Mouse (Mus musculus) midbrain, embryonic 15.5 days (tissue): ENCODE measurements around the gene Aplp1. TPM values are rescaled to one million over a fixed set of nuclear protein-coding genes. Genes with fewer than 3 reads are reported as not detected.
"Not testable (repeated sequence)": the region's sequence is repeated elsewhere in the genome, so short reads cannot be mapped to it uniquely, and the experiment has no call there.

Source experiments
- ATAC-seq: fragments of 200-750 bp; cut with Nextera tagmentation; replicated peaks from 2 replicates; pipeline ENCODE4 v1.8.0; 2017; ENCODE audit warnings: moderate TSS enrichment
- H3K27ac ChIP-seq: fragments of 300-500 bp; sonication (generic); 2 replicates; pipeline ENCODE4 v1.5.1; 2015; ENCODE audit warnings: mild to moderate bottlenecking, inconsistent platforms
- H3K27me3 ChIP-seq: fragments of 300-500 bp; sonication (generic); replicated peaks from 2 replicates; pipeline ENCODE4 v1.6.1; 2015; ENCODE audit warnings: inconsistent platforms
- H3K36me3 ChIP-seq: fragments of 300-500 bp; sonication (generic); replicated peaks from 2 replicates; pipeline ENCODE4 v1.6.1; 2015; ENCODE audit warnings: inconsistent platforms
- H3K4me1 ChIP-seq: fragments of 300-500 bp; sonication (generic); 2 replicates; pipeline ENCODE4 v1.6.1; 2015; ENCODE audit warnings: inconsistent platforms
- H3K4me2 ChIP-seq: fragments of 300-500 bp; sonication (generic); 2 replicates; pipeline ENCODE4 v1.6.1; 2015; ENCODE audit warnings: inconsistent platforms, mild to moderate bottlenecking, moderate library complexity
- H3K4me3 ChIP-seq: fragments of 300-500 bp; sonication (generic); 2 replicates; pipeline ENCODE4 v1.5.1; 2015; ENCODE audit warnings: mild to moderate bottlenecking, inconsistent platforms
- H3K9ac ChIP-seq: fragments of 300-500 bp; sonication (generic); 2 replicates; pipeline ENCODE4 v1.6.1; 2015; ENCODE audit warnings: mild to moderate bottlenecking, inconsistent platforms
- H3K9me3 ChIP-seq: fragments of 300-500 bp; sonication (generic); 2 replicates; pipeline ENCODE4 v1.6.1; 2016; ENCODE audit warnings: inconsistent platforms
- WGBS: fragments of 180-500 bp; shearing (Covaris S2); methylation state at CpG from one replicate; pipeline ENCODE4 v1.1.7; 2015; ENCODE audit warnings: mixed read lengths; 5-methylcytosine and 5-hydroxymethylcytosine counted together
- polyA plus RNA-seq: library from polyadenylated mRNA; unstranded; fragments of >200 nt; fragmentation: Nextera tagmentation; extraction: Ambion mirVana; gene quantifications from 2 replicates; pipeline ENCODE4 v1.2.1, GENCODE M21; 2015

Aplp1 gene
- polyA plus RNA-seq = 790 and 817 TPM in 2 replicates

DNA sequence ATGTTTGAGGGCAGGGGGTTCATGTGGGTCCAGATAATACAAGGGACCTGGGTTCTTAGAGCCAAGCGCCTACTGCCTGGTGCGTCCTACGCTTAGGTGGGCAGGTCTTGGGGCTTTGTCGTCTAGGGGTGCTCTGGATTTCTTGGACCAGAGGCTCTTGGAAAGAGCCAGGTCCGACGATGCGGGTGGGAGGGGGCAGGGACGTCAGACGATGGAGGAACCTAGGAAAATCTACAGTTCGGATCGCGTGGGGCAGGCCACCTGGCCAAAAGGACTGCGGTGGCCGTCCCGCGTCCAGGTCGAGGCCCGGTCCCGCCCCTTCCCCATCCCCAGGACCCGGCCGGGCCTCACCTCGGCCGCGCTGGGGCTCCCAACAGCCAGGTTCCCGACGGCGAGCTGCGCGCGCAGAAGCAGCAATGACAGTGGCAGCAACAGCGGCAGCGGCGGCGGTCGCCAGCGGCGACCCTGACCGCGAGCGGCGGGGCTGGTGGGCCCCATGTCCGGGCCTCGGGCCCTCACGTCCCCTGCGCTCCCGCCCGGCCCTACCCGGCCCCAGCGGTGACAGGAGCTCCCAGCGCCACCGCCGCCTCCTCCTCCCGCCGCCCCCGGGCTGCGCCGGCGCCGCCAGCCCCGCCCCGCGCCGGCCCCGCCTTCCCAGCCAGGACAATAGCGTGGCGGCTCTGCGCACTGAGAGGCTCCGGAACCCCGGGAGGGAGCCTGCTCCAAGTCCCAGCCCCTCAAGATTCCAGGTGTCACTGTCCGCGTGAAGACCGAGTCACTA lies at the start of gene Aplp1:
TSS of gene Aplp1 (minus strand) at position 565 of the 781 bp plus-strand sequence.
- WGBS = under 1% methylated on average over 58 of the region's 72 CpGs
- H3K9ac ChIP-seq = peak within 1 kb of the TSS; percentile 90
- H3K4me2 ChIP-seq = peak within 1 kb of the TSS; percentile 72
- no peaks in the 10 kb centered on the region for H3K9me3 ChIP-seq
- H3K36me3 ChIP-seq = peaks cover 20% of the 10 kb centered on the region
- ATAC-seq = peak; percentile 87
- peak within 1 kb of the TSS; percentile 97 for H3K27ac ChIP-seq
- peak within 1 kb of the TSS; percentile 80 for H3K4me3 ChIP-seq
- peaks cover 36% of the 10 kb centered on the region for H3K4me1 ChIP-seq
- H3K27me3 ChIP-seq = no peaks in the 10 kb centered on the region

DNA sequence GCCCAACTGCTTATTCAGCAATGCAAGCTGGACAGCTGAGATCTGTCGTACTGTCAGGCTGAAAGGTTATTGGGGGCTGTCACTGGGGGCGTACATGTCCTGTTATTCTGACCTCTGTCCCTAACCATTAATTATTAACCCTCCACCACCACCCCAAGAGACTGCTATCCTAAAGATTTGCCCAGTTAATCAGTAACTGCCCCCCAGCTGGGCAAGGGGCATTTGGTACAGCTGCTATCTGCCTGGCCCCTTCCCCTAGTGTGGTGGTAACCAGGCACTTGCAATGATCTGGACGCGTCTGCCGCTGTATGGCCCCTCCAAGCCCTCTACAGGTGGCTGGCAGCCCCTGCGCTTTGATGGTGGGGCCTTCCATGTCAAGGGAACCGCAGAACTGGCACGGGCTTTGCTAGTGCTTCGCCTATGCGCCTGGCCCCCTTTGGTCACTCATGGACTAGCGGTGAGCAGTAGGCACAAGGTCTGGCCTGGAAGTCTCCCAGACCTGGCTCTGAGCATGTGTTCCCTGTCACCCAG lies 48.1 kb upstream of the Aplp1 start, which contains the start of gene Prodh2:
TSS of gene Prodh2 (plus strand) at position 222 of the 531 bp plus-strand sequence.
- no peaks in the 10 kb centered on the region for H3K9me3 ChIP-seq
- peaks cover 7% of the 10 kb centered on the region for H3K27me3 ChIP-seq
- no peak within 1 kb of the TSS for H3K4me2 ChIP-seq
- H3K4me1 ChIP-seq = no peaks in the 10 kb centered on the region
- no peak within 1 kb of the TSS for H3K9ac ChIP-seq
- 56% methylated on average over 11 of the region's 11 CpGs for WGBS
- no peak for ATAC-seq
- no peak within 1 kb of the TSS for H3K27ac ChIP-seq
- no peak within 1 kb of the TSS for H3K4me3 ChIP-seq
- no peaks in the 10 kb centered on the region for H3K36me3 ChIP-seq

DNA sequence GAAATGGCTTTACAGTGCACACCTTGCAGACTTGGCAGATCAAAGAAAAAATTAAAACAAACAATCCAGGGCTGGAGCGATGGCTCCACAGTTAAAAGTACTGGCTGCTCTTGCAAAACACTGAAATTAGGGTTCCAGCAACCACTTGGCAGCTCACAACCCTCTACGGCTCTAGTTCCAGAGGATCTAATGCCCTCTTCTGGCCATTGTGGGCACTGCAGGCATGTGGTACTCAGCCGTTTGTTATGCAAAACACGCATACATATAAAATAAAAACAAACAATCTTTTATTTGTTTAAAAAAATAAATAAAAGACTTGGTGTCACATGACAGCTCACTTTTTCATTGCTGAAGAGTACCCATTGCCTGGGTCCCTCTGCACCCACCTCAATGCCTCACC lies 47.4 kb upstream of the Aplp1 start:
- no peaks in the 10 kb centered on the region for H3K36me3 ChIP-seq
- H3K4me1 ChIP-seq = no peaks in the 10 kb centered on the region
- ATAC-seq = no peak
- WGBS = 14% methylated on average over 4 of the region's 4 CpGs
- H3K9ac ChIP-seq = no peak overlapping the region
- no peak overlapping the region for H3K4me2 ChIP-seq
- no peak overlapping the region for H3K27ac ChIP-seq
- no peak overlapping the region for H3K4me3 ChIP-seq
- peaks cover 7% of the 10 kb centered on the region for H3K27me3 ChIP-seq
- no peaks in the 10 kb centered on the region for H3K9me3 ChIP-seq

GRCm38 (mm10) chr7:30490957-30491307 lies 45.6 kb upstream of the Aplp1 start:
- H3K27ac ChIP-seq = no peak overlapping the region
- H3K9ac ChIP-seq = no peak overlapping the region
- no peak for ATAC-seq
- H3K9me3 ChIP-seq = no peaks in the 10 kb centered on the region
- no peaks in the 10 kb centered on the region for H3K4me1 ChIP-seq
- 16% methylated on average over 6 of the region's 6 CpGs for WGBS
- no peaks in the 10 kb centered on the region for H3K36me3 ChIP-seq
- no peak overlapping the region for H3K4me2 ChIP-seq
- no peak overlapping the region for H3K4me3 ChIP-seq
- peaks cover 7% of the 10 kb centered on the region for H3K27me3 ChIP-seq

GRCm38 (mm10) chr7:30490251-30490956 lies 45.1 kb upstream of the Aplp1 start:
- Histone ChIP-seq H3K36me3 (no peaks in the 10 kb centered on the region), H3K27me3 (peaks cover 7% of the 10 kb centered on the region), H3K4me2 (no peak overlapping the region), H3K9ac (no peak overlapping the region), H3K27ac (no peak overlapping the region), H3K4me1 (no peaks in the 10 kb centered on the region), H3K9me3 (no peaks in the 10 kb centered on the region), H3K4me3 (no peak overlapping the region)
- 31% methylated on average over 16 of the region's 16 CpGs for WGBS
- ATAC-seq = no peak

DNA sequence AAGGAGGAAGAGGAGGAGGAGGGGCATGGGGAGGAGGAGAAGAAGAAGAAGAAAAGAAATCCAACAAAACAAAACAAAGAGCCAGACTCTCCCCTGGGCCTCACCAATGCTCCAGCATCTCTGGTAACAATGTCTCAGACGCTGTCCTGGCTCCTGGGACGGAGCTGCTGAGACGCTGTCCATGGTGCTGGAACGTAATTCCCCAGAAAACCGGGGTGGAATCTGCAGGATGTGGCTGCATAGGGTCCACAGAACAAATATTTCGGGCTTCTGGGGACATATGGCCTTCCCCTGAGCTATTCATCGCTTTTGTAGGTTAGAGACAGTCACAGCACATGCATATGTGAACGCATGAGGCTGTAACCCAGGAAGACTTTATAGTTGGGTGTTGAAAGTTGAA lies 38.9 kb upstream of the Aplp1 start:
- H3K4me2 ChIP-seq = no peak overlapping the region
- no peak for ATAC-seq
- WGBS = 19% methylated on average over 8 of the region's 8 CpGs
- no peaks in the 10 kb centered on the region for H3K4me1 ChIP-seq
- H3K4me3 ChIP-seq = no peak overlapping the region
- H3K36me3 ChIP-seq = no peaks in the 10 kb centered on the region
- no peaks in the 10 kb centered on the region for H3K9me3 ChIP-seq
- no peak overlapping the region for H3K27ac ChIP-seq
- peaks cover 3% of the 10 kb centered on the region; the same call in 1 of the 2 replicates for H3K27me3 ChIP-seq
- H3K9ac ChIP-seq = no peak overlapping the region

DNA sequence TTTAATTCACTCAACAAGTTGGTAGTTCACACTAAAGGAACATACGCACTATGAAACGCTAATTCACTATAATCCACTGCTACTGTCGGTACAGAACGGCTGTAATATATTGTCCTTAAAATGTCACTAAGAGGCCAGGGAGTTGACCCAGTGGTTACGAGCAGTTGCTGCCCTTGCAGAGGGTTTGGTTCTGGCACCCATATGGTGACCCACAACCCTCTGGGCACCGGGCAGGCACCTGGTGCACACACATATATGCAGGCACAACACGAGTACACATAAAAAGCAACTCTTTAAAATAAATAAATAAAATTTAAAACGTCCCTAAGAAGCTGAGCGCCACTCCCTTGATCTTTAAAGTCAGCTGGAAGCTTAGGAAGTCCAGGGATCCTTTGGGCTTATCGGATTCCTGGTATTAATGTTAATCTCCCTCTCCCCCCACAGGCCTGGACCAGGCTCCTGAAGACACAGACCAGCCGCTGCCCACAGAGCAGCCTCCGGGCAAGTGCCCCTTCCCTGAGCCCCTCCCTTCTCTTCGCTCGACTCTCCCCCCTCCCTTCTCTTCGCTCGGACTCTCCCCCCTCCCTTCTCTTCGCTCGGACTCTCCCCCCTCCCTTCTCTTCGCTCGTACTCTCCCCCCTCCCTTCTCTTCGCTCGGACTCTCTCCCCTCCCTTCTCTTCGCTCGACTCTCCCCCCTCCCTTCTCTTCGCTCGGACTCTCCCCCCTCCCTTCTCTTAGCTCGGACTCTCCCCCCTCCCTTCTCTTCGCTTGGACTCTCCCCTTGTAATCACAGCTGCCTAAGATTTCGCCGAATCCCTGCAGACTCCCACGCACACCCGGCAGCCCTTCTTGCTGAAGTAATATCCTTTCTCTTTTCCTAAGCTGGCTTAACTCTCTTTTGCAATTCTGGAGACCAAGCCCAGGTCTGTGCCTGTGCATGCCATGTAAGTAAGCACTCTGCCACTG lies 32.4 kb upstream of the Aplp1 start:
- peak overlapping the region; percentile 38 for H3K4me3 ChIP-seq
- 5% methylated on average over 30 of the region's 32 CpGs for WGBS
- peak overlapping the region; percentile 23 for H3K27ac ChIP-seq
- no peaks in the 10 kb centered on the region for H3K9me3 ChIP-seq
- peak; percentile 52 for ATAC-seq
- no peaks in the 10 kb centered on the region for H3K27me3 ChIP-seq
- H3K4me1 ChIP-seq = peaks cover 12% of the 10 kb centered on the region
- no peaks in the 10 kb centered on the region for H3K36me3 ChIP-seq
- peak overlapping the region; percentile 35; the same call in 1 of the 2 replicates for H3K9ac ChIP-seq
- H3K4me2 ChIP-seq = peak overlapping the region; percentile 61

- not testable (repeated sequence) for H3K9me3 ChIP-seq, H3K27ac ChIP-seq, ATAC-seq, H3K9ac ChIP-seq, H3K4me2 ChIP-seq, H3K27me3 ChIP-seq, H3K4me3 ChIP-seq, H3K36me3 ChIP-seq
- WGBS = 92% methylated on average over 7 of the region's 7 CpGs
- peaks cover 12% of the 10 kb centered on the region for H3K4me1 ChIP-seq
Measured at GRCm38 (mm10) chr7:30476136-30476535, 30.8 kb upstream of the Aplp1 start.

- 65% methylated on average over 4 of the region's 4 CpGs for WGBS
- no peak overlapping the region for H3K4me2 ChIP-seq
- no peak overlapping the region for H3K27ac ChIP-seq
- no peaks in the 10 kb centered on the region for H3K27me3 ChIP-seq
- H3K4me3 ChIP-seq = no peak overlapping the region
- peaks cover 12% of the 10 kb centered on the region for H3K4me1 ChIP-seq
- H3K9me3 ChIP-seq = no peaks in the 10 kb centered on the region
- no peaks in the 10 kb centered on the region for H3K36me3 ChIP-seq
- no peak overlapping the region for H3K9ac ChIP-seq
- ATAC-seq = no peak
Measured at GRCm38 (mm10) chr7:30474999-30475398, 29.7 kb upstream of the Aplp1 start.

- no peak overlapping the region for H3K4me3 ChIP-seq
- no peaks in the 10 kb centered on the region for H3K9me3 ChIP-seq
- WGBS = 49% methylated on average over 5 of the region's 5 CpGs
- peaks cover 2% of the 10 kb centered on the region for H3K4me1 ChIP-seq
- ATAC-seq = no peak
- H3K27ac ChIP-seq = no peak overlapping the region
- H3K27me3 ChIP-seq = peaks cover 9% of the 10 kb centered on the region
- no peaks in the 10 kb centered on the region for H3K36me3 ChIP-seq
- no peak overlapping the region for H3K9ac ChIP-seq
- H3K4me2 ChIP-seq = no peak overlapping the region
Measured at GRCm38 (mm10) chr7:30472411-30472810, 27.1 kb upstream of the Aplp1 start.

GRCm38 (mm10) chr7:30464816-30465300 lies 19.5 kb upstream of the Aplp1 start:
- H3K27ac ChIP-seq = no peak overlapping the region
- no peak overlapping the region for H3K4me2 ChIP-seq
- H3K27me3 ChIP-seq = peaks cover 73% of the 10 kb centered on the region
- H3K36me3 ChIP-seq = no peaks in the 10 kb centered on the region
- no peak overlapping the region for H3K9ac ChIP-seq
- no peak for ATAC-seq
- H3K4me3 ChIP-seq = no peak overlapping the region
- no peaks in the 10 kb centered on the region for H3K9me3 ChIP-seq
- WGBS = 22% methylated on average over 6 of the region's 6 CpGs
- peaks cover 4% of the 10 kb centered on the region; the same call in 1 of the 2 replicates for H3K4me1 ChIP-seq
